8 mouse cellular contexts compared by ENCODE assay signal in genomic region chr5:142929400-142929752, GRCm38 (mm10). TPM values are rescaled to one million over a fixed set of nuclear protein-coding genes. Genes with fewer than 3 reads are reported as not detected.
DNase-seq lines count a peak whose midpoint lies in the region; ATAC-seq and TF ChIP-seq lines count a peak whose summit lies in the region.

No protein-coding gene starts in this region.

- H3K36me3 ChIP-seq in heart, embryonic 16.5 days (ENCODE audit: control insufficient read depth, insufficient read depth), result no peaks in the 10 kb centered on the region
- no peaks in the 10 kb centered on the region for H3K36me3 ChIP-seq in midbrain, embryonic 12.5 days

- H3K9ac ChIP-seq in heart, embryonic 16.5 days (ENCODE audit: low read length), result peak overlapping the region; percentile 83
- peak overlapping the region; percentile 57 for H3K9ac ChIP-seq in midbrain, embryonic 12.5 days (replicated peaks)

- POLR2A ChIA-PET in Patski (lab: Charles Lee), result interaction anchor here (0.6 to 7.5 kb wide), 4 partner anchors 20 to 127 kb away, joined by 3 to 69 read pairs (median 3); partner anchors contain the start of gene Actb

- H3K4me3 ChIP-seq in heart, embryonic 16.5 days (ENCODE audit: low read length), result peak overlapping the region; percentile 70
- H3K4me3 ChIP-seq in midbrain, embryonic 12.5 days, result peak overlapping the region; percentile 40

- CTCF ChIA-PET in Patski (lab: Charles Lee), result interaction anchor here (1.5 to 4.7 kb wide), 2 partner anchors 21 to 52 kb away, joined by 6 to 35 read pairs; partner anchors contain the start of gene Actb

- in situ Hi-C loops in Patski (cut with MboI; ENCODE audit: low pct_unique_long_range_greater_than_20kb), result no loop called here

- no peaks in the 10 kb centered on the region for H3K27me3 ChIP-seq in heart, embryonic 16.5 days (ENCODE audit: control insufficient read depth, insufficient read depth, low read length)
- no peaks in the 10 kb centered on the region for H3K27me3 ChIP-seq in Patski
- peaks cover 37% of the 10 kb centered on the region for H3K27me3 ChIP-seq in midbrain, embryonic 12.5 days

- TF ChIP-seq CTCF in Patski (IDR thresholded peaks at IDR 0.05), result no peak

- DNase-seq in heart, adult 8-10 months (ENCODE audit: low spot score), result no peak
- DNase-seq in Patski (ENCODE audit: low read depth, low spot score), result no peak
- no peak for DNase-seq in cerebellum, adult 9-10 months
- DNase-seq in left cerebral cortex, postnatal 4 days, result no peak
- DNase-seq in kidney, postnatal 4 days, result no peak

- peak; percentile 16; the same call in 1 of the 2 replicates for ATAC-seq in heart, embryonic 16.5 days (replicated peaks; ENCODE audit: extremely low read depth, insufficient read depth, low FRiP score)
- ATAC-seq in Patski, result peak; percentile 8
- ATAC-seq in granulocyte monocyte progenitor cell, adult 5-6 weeks (replicated peaks; ENCODE audit: poor library complexity, severe bottlenecking), result peak; percentile 7
- no peak for ATAC-seq in midbrain, embryonic 12.5 days (ENCODE audit: low FRiP score, low read depth)

- intact Hi-C loops in left cerebral cortex, postnatal 4 days (cut with DNase I), result no loop called here

- H3K4me1 ChIP-seq in heart, embryonic 16.5 days (ENCODE audit: control insufficient read depth, insufficient read depth, low read length), result peaks cover 42% of the 10 kb centered on the region
- peaks cover 17% of the 10 kb centered on the region for H3K4me1 ChIP-seq in midbrain, embryonic 12.5 days

- peak overlapping the region; percentile 80 for H3K4me2 ChIP-seq in heart, embryonic 16.5 days (ENCODE audit: low read depth, low read length)
- peak overlapping the region; percentile 59 for H3K4me2 ChIP-seq in midbrain, embryonic 12.5 days (replicated peaks)

- 11% methylated on average over 4 of the region's 4 CpGs for WGBS in heart, embryonic 16.5 days
- WGBS in midbrain, embryonic 12.5 days, result 11% methylated on average over 4 of the region's 4 CpGs

- peak overlapping the region; percentile 94 for H3K27ac ChIP-seq in heart, embryonic 16.5 days (ENCODE audit: low read length)
- no peak overlapping the region for H3K27ac ChIP-seq in midbrain, embryonic 12.5 days (replicated peaks)

- H3K9me3 ChIP-seq in heart, embryonic 16.5 days (replicated peaks; ENCODE audit: control insufficient read depth, low read length), result no peaks in the 10 kb centered on the region
- H3K9me3 ChIP-seq in midbrain, embryonic 12.5 days, result no peaks in the 10 kb centered on the region

RNA-seq across cellular contexts. Expression of gene Actb, which starts 22.8 kb away (rescaled TPM):
- 5,062 and 5,724 TPM in 2 replicates for polyA plus RNA-seq in heart, embryonic 16.5 days (2015; fragmentation: Nextera tagmentation; extraction: Ambion mirVana)
- 100 to 1,000 TPM; 461 to 845 (median 654) TPM for total RNA-seq in heart, adult 8-10 months (2022)
- 2,926 TPM for polyA plus RNA-seq in Patski (2021)
- 2,571 and 3,677 TPM in 2 replicates for total RNA-seq in granulocyte monocyte progenitor cell, adult 5-6 weeks (2014; fragmentation: Nextera tagmentation)
- 2,475 and 4,369 TPM in 2 replicates for total RNA-seq in granulocyte monocyte progenitor cell, adult 5-6 weeks (2017)
- polyA plus RNA-seq in midbrain, embryonic 12.5 days (2016; fragmentation: Nextera tagmentation; extraction: Ambion mirVana), result 12,547 and 14,098 TPM in 2 replicates
- 1,000 to 10,000 TPM; 5,289 to 5,459 TPM for total RNA-seq in left cerebral cortex, postnatal 4 days (2021)

RNA-seq across cellular contexts. Expression of gene Fscn1, which starts 30.8 kb away (rescaled TPM):
- polyA plus RNA-seq in heart, embryonic 16.5 days (2015; fragmentation: Nextera tagmentation; extraction: Ambion mirVana), result 115 and 129 TPM in 2 replicates
- 10 to 100 TPM in 3 of 4 experiments, 1 to 10 TPM in 1; 9.9 to 28.6 (median 23.6) TPM for total RNA-seq in heart, adult 8-10 months (2022)
- polyA plus RNA-seq in Patski (2021), result 246 TPM
- not detected in 2 replicates for total RNA-seq in granulocyte monocyte progenitor cell, adult 5-6 weeks (2014; fragmentation: Nextera tagmentation)
- not detected in 2 replicates for total RNA-seq in granulocyte monocyte progenitor cell, adult 5-6 weeks (2017)
- 707 and 742 TPM in 2 replicates for polyA plus RNA-seq in midbrain, embryonic 12.5 days (2016; fragmentation: Nextera tagmentation; extraction: Ambion mirVana)
- total RNA-seq in left cerebral cortex, postnatal 4 days (2021), result 100 to 1,000 TPM; 530 to 553 TPM

RNA-seq across cellular contexts. Expression of gene Fbxl18, which starts 34.2 kb away (rescaled TPM):
- 7.5 and 8.3 TPM in 2 replicates for polyA plus RNA-seq in heart, embryonic 16.5 days (2015; fragmentation: Nextera tagmentation; extraction: Ambion mirVana)
- 1 to 10 TPM; 3.7 to 5.2 (median 4.7) TPM for total RNA-seq in heart, adult 8-10 months (2022)
- 11.1 TPM for polyA plus RNA-seq in Patski (2021)
- total RNA-seq in granulocyte monocyte progenitor cell, adult 5-6 weeks (2014; fragmentation: Nextera tagmentation), result 4.0 and 4.1 TPM in 2 replicates
- 1.7 and 2.4 TPM in 2 replicates for total RNA-seq in granulocyte monocyte progenitor cell, adult 5-6 weeks (2017)
- polyA plus RNA-seq in midbrain, embryonic 12.5 days (2016; fragmentation: Nextera tagmentation; extraction: Ambion mirVana), result 27.7 and 28.9 TPM in 2 replicates
- 10 to 100 TPM; 34.6 to 35.8 TPM for total RNA-seq in left cerebral cortex, postnatal 4 days (2021)

Comparison
In these comparisons a context has a peak if more than half of its experiments do, and no peak if none do; other contexts are left out.
1. RNA of gene Fscn1, which starts 30.8 kb away (total RNA-seq): 530 to 553 TPM in left cerebral cortex, postnatal 4 days; 9.9 to 28.6 TPM in heart, adult 8-10 months and not detected in granulocyte monocyte progenitor cell, adult 5-6 weeks; every median in the first group is over 10 times any median in the second.
2. RNA of gene Fbxl18, which starts 34.2 kb away (total RNA-seq): 34.6 to 35.8 TPM in left cerebral cortex, postnatal 4 days; 3.7 to 5.2 TPM in heart, adult 8-10 months and 1.7 to 4.1 TPM in granulocyte monocyte progenitor cell, adult 5-6 weeks; every median in the first group is over 4 times any median in the second.